Mouse (Mus musculus) liver, postnatal 0 days (tissue): ENCODE data around the gene Agpat1. TPM values are rescaled to one million over a fixed set of nuclear protein-coding genes. Genes with fewer than 3 reads are reported as not detected.

Experiments
- ATAC-seq: fragments of 200-750 bp; cut with Nextera tagmentation; 2 replicates; pipeline ENCODE4 v1.8.0; 2017; ENCODE audit warnings: mild to moderate bottlenecking, moderate library complexity
- DNase-seq: peaks from one replicate; pipeline ENCODE4 v3.0.0-alpha.2; 2016
- H3K27ac ChIP-seq: fragments of 300-500 bp; sonication (generic); 2 replicates; pipeline ENCODE4 v1.5.1; 2014; ENCODE audit warnings: antibody characterized with exemption, moderate library complexity, mild to moderate bottlenecking, low read depth
- H3K27me3 ChIP-seq: fragments of 300-500 bp; sonication (generic); 2 replicates; pipeline ENCODE4 v1.6.1; 2014; ENCODE audit warnings: low read length, control low read depth, mixed read lengths; ENCODE audit not compliant: insufficient read depth
- H3K36me3 ChIP-seq: fragments of 300-500 bp; sonication (generic); replicated peaks from 2 replicates; pipeline ENCODE4 v1.6.1; 2014; ENCODE audit warnings: mild to moderate bottlenecking, control low read depth, low read length, moderate library complexity, mixed read lengths; ENCODE audit not compliant: insufficient read depth
- H3K4me1 ChIP-seq: fragments of 300-500 bp; sonication (generic); 2 replicates; pipeline ENCODE4 v1.6.1; 2014; ENCODE audit warnings: antibody characterized with exemption, mild to moderate bottlenecking, control low read depth; ENCODE audit not compliant: insufficient read depth
- H3K4me2 ChIP-seq: fragments of 300-500 bp; sonication (generic); 2 replicates; pipeline ENCODE4 v1.6.1; 2014; ENCODE audit warnings: low read depth, mild to moderate bottlenecking, low read length, moderate library complexity, mixed read lengths
- H3K4me3 ChIP-seq: fragments of 300-500 bp; sonication (generic); 2 replicates; pipeline ENCODE4 v1.5.1; 2014; ENCODE audit warnings: low read depth, low read length
- H3K9ac ChIP-seq: fragments of 300-500 bp; sonication (generic); replicated peaks from 2 replicates; pipeline ENCODE4 v1.6.1; 2014; ENCODE audit warnings: mild to moderate bottlenecking, moderate library complexity
- H3K9me3 ChIP-seq: fragments of 300-500 bp; sonication (generic); 2 replicates; pipeline ENCODE4 v1.6.1; 2016; ENCODE audit warnings: mild to moderate bottlenecking, control low read depth, low read length, mixed read lengths
- CTCF ChIP-seq: sonication (generic); IDR thresholded peaks from 2 replicates; pipeline ENCODE4 v1.5.1; 2016; ENCODE audit warnings: antibody characterized with exemption, low read depth
- EP300 ChIP-seq: IDR thresholded peaks from 2 replicates; pipeline ENCODE4 v1.6.1; 2016; ENCODE audit warnings: antibody characterized with exemption, low read depth, mild to moderate bottlenecking
- WGBS: fragments of 180-500 bp; shearing (Covaris S2); extraction: QIAGEN DNeasy Blood & Tissue Kit; methylation state at CpG from one replicate; pipeline ENCODE4 v1.1.7; 2014; ENCODE audit not compliant: insufficient replicate concordance; 5-methylcytosine and 5-hydroxymethylcytosine counted together
- polyA plus RNA-seq: library from polyadenylated mRNA; unstranded; fragments of >200 nt; fragmentation: Nextera tagmentation; extraction: Ambion mirVana; gene quantifications from 2 replicates; pipeline ENCODE4 v1.2.1, GENCODE M21; 2015

Gene Agpat1
- polyA plus RNA-seq, 1 experiment from 2014 or later = 11.1 TPM

DNA sequence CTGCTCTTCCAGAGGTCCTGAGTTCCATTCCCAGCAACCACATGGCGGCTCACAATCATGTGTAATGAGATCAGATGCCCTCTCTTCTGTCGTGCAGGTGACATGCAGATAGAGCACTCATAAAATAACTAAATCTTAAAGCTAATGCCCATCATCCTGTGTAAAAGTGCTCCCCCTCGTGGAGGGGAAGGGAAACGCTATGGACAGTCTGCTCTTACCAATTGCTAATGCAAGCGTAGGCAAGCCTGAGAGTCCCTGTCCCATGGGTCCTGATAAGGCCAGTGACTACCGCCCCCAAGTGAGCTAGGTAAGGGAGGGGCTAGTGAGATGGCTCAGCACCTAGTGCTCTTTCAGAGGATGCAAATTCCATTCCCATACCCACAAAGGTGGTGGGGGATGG is 14.9 kb downstream of the Agpat1 start:
- peak; percentile 81 for DNase-seq
- H3K27me3 ChIP-seq = no peaks in the 10 kb centered on the region
- H3K9ac ChIP-seq = no peak overlapping the region
- no peak overlapping the region for H3K4me3 ChIP-seq
- H3K36me3 ChIP-seq = peaks cover 20% of the 10 kb centered on the region
- no peak overlapping the region for H3K4me2 ChIP-seq
- TF ChIP-seq CTCF (peak; percentile 96), EP300 (no peak)
- H3K27ac ChIP-seq = no peak overlapping the region
- peak; percentile 61 for ATAC-seq
- no peaks in the 10 kb centered on the region for H3K4me1 ChIP-seq
- WGBS = 12% methylated on average over 6 of the region's 6 CpGs
- H3K9me3 ChIP-seq = no peaks in the 10 kb centered on the region

DNA sequence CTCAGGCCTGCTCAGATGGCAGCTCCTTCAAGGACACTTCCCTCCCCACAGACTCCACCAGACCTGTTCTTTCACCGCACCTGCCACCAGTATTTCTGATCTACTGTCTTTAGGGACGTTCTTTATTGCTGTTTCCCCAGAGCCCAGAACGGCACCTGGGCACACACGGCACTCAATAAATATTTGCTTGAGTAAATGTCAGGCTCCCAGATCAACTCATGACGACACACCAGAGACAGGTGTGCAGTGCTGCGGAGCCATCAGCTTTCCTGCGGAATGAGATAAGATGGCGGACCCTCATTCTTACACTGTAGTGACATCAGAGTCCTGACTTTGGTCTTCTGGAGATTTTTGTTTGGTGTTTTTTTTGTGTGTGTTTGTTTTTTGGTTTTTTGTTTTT is 16.9 kb downstream of the Agpat1 start:
- Histone ChIP-seq H3K9me3 (no peaks in the 10 kb centered on the region), H3K36me3 (peaks cover 22% of the 10 kb centered on the region), H3K4me1 (0 out of 2 replicates have a peak, but pooled peaks cover under 1% of the 10 kb centered on the region), H3K9ac (no peak overlapping the region), H3K27me3 (no peaks in the 10 kb centered on the region), H3K4me2 (no peak overlapping the region), H3K27ac (0 out of 2 replicates have a peak overlapping the region, but pooled peaks have one; percentile 3), H3K4me3 (no peak overlapping the region)
- TF ChIP-seq EP300 = no peak
- no peak for TF ChIP-seq CTCF
- ATAC-seq = peak; percentile 65
- no peak for DNase-seq
- 66% methylated on average over 8 of the region's 8 CpGs for WGBS

DNA sequence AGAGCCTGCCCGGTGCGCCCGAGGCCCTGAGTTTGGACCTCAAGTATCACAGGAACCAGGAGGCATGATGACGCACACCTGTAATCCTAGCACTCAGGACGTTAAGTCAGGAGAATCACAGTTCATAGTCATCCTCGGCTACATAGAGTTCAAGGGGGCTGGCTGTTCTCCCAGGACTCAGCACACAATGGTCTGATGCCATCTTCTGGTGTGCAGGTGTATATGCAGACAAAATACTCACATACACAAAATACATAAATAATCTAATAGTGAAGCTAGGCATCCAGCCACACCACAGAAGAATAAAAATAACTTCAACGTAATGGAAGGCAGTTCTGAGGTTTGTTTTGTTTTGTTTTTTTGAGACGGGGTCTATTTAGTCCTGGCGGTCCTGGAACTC is 19.1 kb downstream of the Agpat1 start:
- Histone ChIP-seq H3K27me3 (0 out of 2 replicates have a peak, but pooled peaks cover under 1% of the 10 kb centered on the region), H3K27ac (no peak overlapping the region), H3K4me2 (no peak overlapping the region), H3K36me3 (peaks cover 20% of the 10 kb centered on the region), H3K4me3 (no peak overlapping the region), H3K9me3 (no peaks in the 10 kb centered on the region), H3K9ac (no peak overlapping the region), H3K4me1 (peaks cover 18% of the 10 kb centered on the region; the same call in 1 of the 2 replicates)
- DNase-seq (no peak), ATAC-seq (no peak)
- TF ChIP-seq EP300 (no peak), CTCF (peak; percentile 32; the same call in 1 of the 2 replicates)
- WGBS = 76% methylated on average over 9 of the region's 9 CpGs

DNA sequence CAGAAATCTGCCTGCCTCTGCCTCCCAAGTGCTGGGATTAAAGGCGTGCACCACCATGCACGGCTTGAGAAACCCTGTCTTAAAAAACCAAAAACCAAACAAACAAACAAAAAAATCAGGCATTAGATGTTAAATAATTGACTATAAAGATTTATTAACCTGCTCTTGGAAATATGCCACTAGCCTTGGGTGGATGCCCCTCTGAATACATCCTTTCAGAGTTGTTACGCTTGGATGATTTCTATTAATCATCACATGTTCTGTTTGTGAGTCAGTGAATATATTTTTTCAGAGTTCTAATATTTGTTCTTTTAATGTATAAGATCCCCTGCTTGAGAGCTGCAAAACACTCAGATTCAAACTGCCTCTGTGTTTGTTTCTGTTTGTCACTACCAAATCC is 20.9 kb downstream of the Agpat1 start:
- 78% methylated on average over 3 of the region's 3 CpGs for WGBS
- ATAC-seq = no peak
- H3K9me3 ChIP-seq = no peaks in the 10 kb centered on the region
- H3K4me2 ChIP-seq = no peak overlapping the region
- H3K4me1 ChIP-seq = peaks cover 28% of the 10 kb centered on the region
- peaks cover 20% of the 10 kb centered on the region for H3K36me3 ChIP-seq
- H3K9ac ChIP-seq = no peak overlapping the region
- no peak overlapping the region for H3K27ac ChIP-seq
- TF ChIP-seq EP300 (no peak), CTCF (no peak)
- no peak overlapping the region for H3K4me3 ChIP-seq
- DNase-seq = no peak
- H3K27me3 ChIP-seq = peaks cover 18% of the 10 kb centered on the region

GRCm38 (mm10) chr17:34626062-34626772 is 22.2 kb downstream of the Agpat1 start:
- H3K4me1 ChIP-seq = peaks cover 39% of the 10 kb centered on the region

GRCm38 (mm10) chr17:34626773-34627092 is 22.7 kb downstream of the Agpat1 start:
- Histone ChIP-seq H3K9ac (peak overlapping the region; percentile 72), H3K9me3 (no peaks in the 10 kb centered on the region), H3K27ac (peak overlapping the region; percentile 88), H3K4me3 (peak overlapping the region; percentile 66), H3K4me2 (peak overlapping the region; percentile 92), H3K4me1 (peaks cover 43% of the 10 kb centered on the region), H3K27me3 (peaks cover 35% of the 10 kb centered on the region), H3K36me3 (peaks cover 18% of the 10 kb centered on the region)
- WGBS = under 1% methylated on average over 18 of the region's 18 CpGs
- TF ChIP-seq EP300 (no peak), CTCF (peak; percentile 68)
- ATAC-seq (peak; percentile 30), DNase-seq (peak; percentile 52)

More at GRCm38 (mm10) chr17:34626062-34626772, 22.2 kb downstream of the Agpat1 start:
- H3K27ac ChIP-seq = peak overlapping the region; percentile 88
- H3K36me3 ChIP-seq = peaks cover 18% of the 10 kb centered on the region
- DNase-seq = no peak
- ATAC-seq = no peak
- H3K4me3 ChIP-seq = peak overlapping the region; percentile 66
- WGBS = 51% methylated on average over 16 of the region's 16 CpGs
- peak overlapping the region; percentile 72 for H3K9ac ChIP-seq
- peaks cover 30% of the 10 kb centered on the region for H3K27me3 ChIP-seq
- no peaks in the 10 kb centered on the region for H3K9me3 ChIP-seq
- TF ChIP-seq EP300 (no peak), CTCF (no peak)
- peak overlapping the region; percentile 92 for H3K4me2 ChIP-seq
